Mouse (Mus musculus) liver, embryonic 14.5 days (tissue): ENCODE measurements at regions not wholly inside any gene's neighbourhood (a gene's known extent, or its start where the extent isn't known, plus 50 kb on each side); places are given as distances from the start of the nearest gene placed in this dataset.

Source experiments
- CTCF ChIP-seq: IDR thresholded peaks from 2 replicates; pipeline ENCODE4 v1.5.1; 2016; ENCODE audit warnings: antibody characterized with exemption, low read depth, control low read depth
- EP300 ChIP-seq: IDR thresholded peaks from 2 replicates; pipeline ENCODE4 v1.6.1; 2016; ENCODE audit warnings: antibody characterized with exemption, low read depth

DNA sequence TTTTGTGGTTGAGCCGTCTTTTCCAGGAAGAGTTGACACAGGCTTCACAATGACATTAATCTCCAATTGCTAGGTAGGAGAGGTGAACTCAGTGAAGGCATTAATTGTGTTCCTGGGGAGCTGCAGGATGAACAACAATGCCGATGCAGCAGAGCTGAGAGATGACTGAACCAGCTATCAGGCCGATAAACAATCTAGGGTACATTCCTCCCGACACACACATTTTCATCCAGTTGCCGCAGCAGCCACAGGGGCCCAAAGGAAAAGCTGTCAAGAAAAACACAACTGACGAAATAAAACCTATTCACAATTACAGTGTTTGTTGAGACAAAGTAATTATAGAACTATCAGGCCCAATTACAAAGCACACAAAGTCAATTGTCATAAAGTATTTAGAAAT is 1029.9 kb downstream of the Pcdh7 start:
- no peak for TF ChIP-seq CTCF
- no peak for TF ChIP-seq EP300
